Mouse (Mus musculus) testis, adult 2 months (tissue): Measurements from ENCODE around the gene Chrnb1.

ENCODE experiments used
- CTCF ChIP-seq: fragments of 200-500 bp; IDR thresholded peaks from 2 replicates; pipeline ENCODE4 v1.5.1; 2012; ENCODE audit warnings: low read depth, mild to moderate bottlenecking, inconsistent platforms, low read length, moderate library complexity; ENCODE audit not compliant: control insufficient read depth, insufficient read depth, insufficient replicate concordance
- POLR2A ChIP-seq: fragments of 200-500 bp; IDR thresholded peaks from 2 replicates; pipeline ENCODE4 v1.6.1; 2012; ENCODE audit warnings: low read depth, mild to moderate bottlenecking, inconsistent platforms, low read length, moderate library complexity; ENCODE audit not compliant: control insufficient read depth

- TF ChIP-seq CTCF (no peak), POLR2A (no peak)
Measured at GRCm38 (mm10) chr11:69838714-69839104, 43.0 kb upstream of the Chrnb1 start.
